Mouse (Mus musculus) stomach, postnatal 0 days (tissue): ENCODE data around the gene Fam167b. TPM values are rescaled to one million over a fixed set of nuclear protein-coding genes. Genes with fewer than 3 reads are reported as not detected.

ENCODE experiments used
- ATAC-seq: fragments of 200-750 bp; cut with Nextera tagmentation; 2 replicates; pipeline ENCODE4 v1.8.0; 2017; ENCODE audit not compliant: low FRiP score, low TSS enrichment
- DNase-seq: peaks from one replicate; pipeline ENCODE4 v3.0.0-alpha.2; 2016; ENCODE audit warnings: low spot score
- H3K27ac ChIP-seq: fragments of 300-500 bp; sonication (generic); replicated peaks from 2 replicates; pipeline ENCODE4 v1.5.1; 2014; ENCODE audit warnings: mild to moderate bottlenecking, control low read depth
- H3K27me3 ChIP-seq: fragments of 300-500 bp; sonication (generic); 2 replicates; pipeline ENCODE4 v1.6.1; 2014; ENCODE audit warnings: low read length; ENCODE audit not compliant: control insufficient read depth, insufficient read depth
- H3K36me3 ChIP-seq: fragments of 300-500 bp; sonication (generic); 2 replicates; pipeline ENCODE4 v1.6.1; 2014; ENCODE audit warnings: low read length, mixed read lengths; ENCODE audit not compliant: control insufficient read depth, insufficient read depth
- H3K4me1 ChIP-seq: fragments of 300-500 bp; sonication (generic); replicated peaks from 2 replicates; pipeline ENCODE4 v1.6.1; 2014; ENCODE audit warnings: antibody characterized with exemption; ENCODE audit not compliant: control insufficient read depth, insufficient read depth
- H3K4me2 ChIP-seq: fragments of 300-500 bp; sonication (generic); replicated peaks from 2 replicates; pipeline ENCODE4 v1.6.1; 2014; ENCODE audit warnings: low read depth, mild to moderate bottlenecking, control low read depth, moderate library complexity
- H3K4me3 ChIP-seq: fragments of 300-500 bp; sonication (generic); 2 replicates; pipeline ENCODE4 v1.5.1; 2014; ENCODE audit warnings: low read depth, low read length, control low read depth
- H3K9ac ChIP-seq: fragments of 300-500 bp; sonication (generic); 2 replicates; pipeline ENCODE4 v1.6.1; 2014; ENCODE audit warnings: mild to moderate bottlenecking, low read length, control low read depth, mixed read lengths
- H3K9me3 ChIP-seq: fragments of 300-500 bp; sonication (generic); 2 replicates; pipeline ENCODE4 v1.6.1; 2016; ENCODE audit warnings: low read length; ENCODE audit not compliant: control insufficient read depth
- CTCF ChIP-seq: IDR thresholded peaks from 2 replicates; pipeline ENCODE4 v1.5.1; 2016; ENCODE audit warnings: antibody characterized with exemption, low read depth, mild to moderate bottlenecking, moderate library complexity
- EP300 ChIP-seq: optimal IDR thresholded peaks from 2 replicates; pipeline ENCODE3; 2016; ENCODE audit warnings: antibody characterized with exemption
- WGBS: fragments of 180-500 bp; shearing (Covaris S2); extraction: QIAGEN DNeasy Blood & Tissue Kit; methylation state at CpG from one replicate; pipeline ENCODE4 v1.1.7; 2014; 5-methylcytosine and 5-hydroxymethylcytosine counted together
- polyA plus RNA-seq: library from polyadenylated mRNA; unstranded; fragments of >200 nt; fragmentation: Nextera tagmentation; extraction: Ambion mirVana; gene quantifications from 2 replicates; pipeline ENCODE4 v1.2.1, GENCODE M21; 2015

Gene Fam167b
- polyA plus RNA-seq, 1 experiment from 2014 or later, result 1.9 TPM

GRCm38 (mm10) chr4:129618786-129619691 is 40.7 kb upstream of the Fam167b start, which contains the start of gene Iqcc:
TSS of gene Iqcc (minus strand) at chr4:129619099.
- Histone ChIP-seq H3K27me3 (no peaks in the 10 kb centered on the region), H3K4me1 (0 out of 2 replicates have a peak, but pooled peaks cover 6% of the 10 kb centered on the region), H3K4me3 (peak within 1 kb of the TSS; percentile 59), H3K4me2 (peak within 1 kb of the TSS; percentile 71), H3K36me3 (no peaks in the 10 kb centered on the region; the same call in 1 of the 2 replicates), H3K27ac (peak within 1 kb of the TSS; percentile 79), H3K9me3 (no peaks in the 10 kb centered on the region), H3K9ac (peak within 1 kb of the TSS; percentile 73)
- WGBS, result 4% methylated on average over 42 of the region's 44 CpGs
- ATAC-seq (peak; percentile 90), DNase-seq (peak; percentile 94)
- TF ChIP-seq CTCF (peak; percentile 33; the same call in 1 of the 2 replicates), EP300 (no peak)

- Histone ChIP-seq H3K27ac (no peak overlapping the region; the same call in 1 of the 2 replicates), H3K27me3 (no peaks in the 10 kb centered on the region), H3K4me1 (0 out of 2 replicates have a peak, but pooled peaks cover 6% of the 10 kb centered on the region), H3K9me3 (no peaks in the 10 kb centered on the region), H3K9ac (peak overlapping the region; percentile 73), H3K4me3 (peak overlapping the region; percentile 59), H3K36me3 (no peaks in the 10 kb centered on the region; the same call in 1 of the 2 replicates), H3K4me2 (peak overlapping the region; percentile 71)
- WGBS, result 95% methylated on average over 5 of the region's 5 CpGs
- DNase-seq, result no peak
- TF ChIP-seq EP300 (no peak), CTCF (no peak)
- ATAC-seq, result no peak
These were observed 39.7 kb upstream of the Fam167b start for GRCm38 (mm10) chr4:129618031-129618430.

DNA sequence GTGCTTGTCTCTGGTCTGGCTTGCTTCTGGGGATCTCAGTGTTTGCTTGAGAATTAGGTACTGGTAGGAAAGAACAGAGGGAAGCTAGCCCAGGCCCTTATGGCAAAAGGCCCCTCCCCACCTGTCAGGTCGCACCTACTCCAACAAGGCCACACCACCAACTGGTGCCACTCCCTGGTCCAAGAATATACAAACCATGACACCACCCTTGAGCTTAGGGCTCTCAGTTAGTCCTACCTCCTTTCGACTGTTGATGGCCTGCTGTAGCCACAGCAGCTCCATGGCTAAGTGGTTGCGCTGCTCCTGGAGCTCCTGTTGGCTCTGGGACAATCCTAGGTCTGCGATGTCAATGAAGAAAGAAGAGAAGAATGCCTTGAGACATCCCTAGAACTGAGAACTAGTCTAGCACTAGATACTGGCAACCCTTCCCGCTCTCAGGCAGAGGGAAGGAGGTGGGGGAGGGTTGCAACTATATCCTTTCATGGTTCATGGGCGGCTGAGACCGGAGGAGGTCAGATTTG is 38.8 kb upstream of the Fam167b start:
- no peak overlapping the region for H3K4me2 ChIP-seq
- no peaks in the 10 kb centered on the region; the same call in 1 of the 2 replicates for H3K36me3 ChIP-seq
- TF ChIP-seq CTCF (no peak), EP300 (no peak)
- H3K27ac ChIP-seq, result no peak overlapping the region; the same call in 1 of the 2 replicates
- 0 out of 2 replicates have a peak, but pooled peaks cover 3% of the 10 kb centered on the region for H3K4me1 ChIP-seq
- no peak for ATAC-seq
- H3K27me3 ChIP-seq, result no peaks in the 10 kb centered on the region
- no peak overlapping the region for H3K9ac ChIP-seq
- H3K9me3 ChIP-seq, result no peaks in the 10 kb centered on the region
- no peak overlapping the region for H3K4me3 ChIP-seq
- DNase-seq, result no peak
- 88% methylated on average over 7 of the region's 7 CpGs for WGBS

DNA sequence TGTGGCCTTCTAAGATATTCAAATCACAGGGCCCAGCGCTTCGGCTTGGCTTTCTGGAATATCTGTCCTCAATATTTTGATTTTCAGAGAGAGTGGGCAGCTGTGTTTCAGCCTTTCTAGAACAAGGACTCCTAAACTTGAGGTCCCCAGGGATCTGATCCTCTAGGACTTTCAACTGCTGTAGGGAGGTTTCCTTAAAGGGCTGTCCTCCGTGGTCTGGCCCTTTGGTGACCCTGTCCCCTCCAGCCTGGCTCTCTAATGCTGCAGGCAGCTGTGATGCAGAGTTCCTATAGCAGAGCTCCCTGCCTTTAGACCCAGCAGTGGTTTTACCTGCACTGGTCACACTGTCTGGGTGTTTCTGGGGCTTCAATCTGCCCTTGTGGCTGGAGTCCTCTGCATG is 38.3 kb upstream of the Fam167b start:
- Histone ChIP-seq H3K9me3 (no peaks in the 10 kb centered on the region), H3K4me2 (no peak overlapping the region), H3K4me1 (0 out of 2 replicates have a peak, but pooled peaks cover 3% of the 10 kb centered on the region), H3K27me3 (no peaks in the 10 kb centered on the region), H3K27ac (no peak overlapping the region), H3K36me3 (no peaks in the 10 kb centered on the region; the same call in 1 of the 2 replicates), H3K9ac (no peak overlapping the region), H3K4me3 (no peak overlapping the region)
- no peak for ATAC-seq
- TF ChIP-seq EP300 (no peak), CTCF (no peak)
- WGBS, result 83% methylated on average over 3 of the region's 3 CpGs
- DNase-seq, result no peak

DNA sequence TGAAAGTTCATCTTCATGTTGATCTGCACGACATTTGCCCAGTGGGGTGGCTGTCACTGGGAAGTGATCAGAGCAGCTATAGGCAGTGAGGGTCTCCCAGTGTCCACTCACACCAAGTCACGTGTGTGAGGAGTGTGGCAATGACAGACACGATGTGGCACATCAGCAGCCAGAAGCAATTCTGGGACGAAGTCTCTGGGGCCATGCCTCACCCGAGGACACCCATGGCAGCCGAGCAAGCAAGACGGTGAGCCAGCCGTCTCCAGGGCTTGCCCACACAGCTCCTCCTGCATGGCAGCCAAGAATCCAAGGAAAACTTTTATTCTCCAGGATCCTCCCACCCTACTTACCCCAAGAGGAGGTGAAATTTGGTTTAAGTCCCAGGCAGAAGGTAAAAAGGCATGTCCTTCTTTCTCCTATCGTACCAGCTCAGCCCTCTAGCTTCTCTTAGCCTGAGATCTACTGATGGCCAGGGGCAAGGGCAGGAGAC is 37.5 kb upstream of the Fam167b start:
- Histone ChIP-seq H3K4me3 (no peak overlapping the region), H3K4me1 (0 out of 2 replicates have a peak, but pooled peaks cover 3% of the 10 kb centered on the region), H3K4me2 (no peak overlapping the region), H3K9me3 (no peaks in the 10 kb centered on the region), H3K27ac (no peak overlapping the region), H3K27me3 (no peaks in the 10 kb centered on the region), H3K9ac (no peak overlapping the region), H3K36me3 (no peaks in the 10 kb centered on the region; the same call in 1 of the 2 replicates)
- DNase-seq (no peak), ATAC-seq (no peak)
- WGBS, result 87% methylated on average over 9 of the region's 9 CpGs
- TF ChIP-seq CTCF (no peak), EP300 (no peak)
